Mouse (Mus musculus): ENCODE measurements around the gene Noxred1. TPM values are rescaled to one million over a fixed set of nuclear protein-coding genes. Genes with fewer than 3 reads are reported as not detected.

Gene Noxred1
- 0.52 TPM for polyA plus RNA-seq (2015; fragmentation: Illumina TruSeq; extraction: RNeasy Lipid Tissue Mini Kit (QIAGEN cat#74804); ENCODE audit: insufficient read depth, low read depth, low replicate concordance)

DNA sequence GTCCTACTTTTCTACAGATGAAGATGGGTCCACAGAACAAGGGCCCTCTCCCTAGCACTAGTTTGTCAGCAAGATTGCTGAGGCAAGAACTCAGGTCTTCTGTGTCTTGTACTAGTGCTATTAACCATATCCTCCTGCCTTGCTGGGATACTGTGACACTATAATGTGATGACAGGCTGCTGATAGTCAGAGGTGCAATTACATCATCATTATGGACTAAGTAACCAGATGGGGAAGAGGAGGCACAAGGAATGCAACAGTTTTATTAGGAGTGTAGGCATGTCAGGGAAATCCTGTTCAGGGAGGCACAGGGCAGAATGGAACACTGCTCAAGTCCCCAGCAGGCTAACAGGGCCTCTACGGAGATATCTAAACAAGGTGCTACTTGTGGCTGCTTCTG is at the start of gene Noxred1:
TSS of gene Noxred1 (minus strand) at position 101 of the 400 bp plus-strand sequence.

DNA sequence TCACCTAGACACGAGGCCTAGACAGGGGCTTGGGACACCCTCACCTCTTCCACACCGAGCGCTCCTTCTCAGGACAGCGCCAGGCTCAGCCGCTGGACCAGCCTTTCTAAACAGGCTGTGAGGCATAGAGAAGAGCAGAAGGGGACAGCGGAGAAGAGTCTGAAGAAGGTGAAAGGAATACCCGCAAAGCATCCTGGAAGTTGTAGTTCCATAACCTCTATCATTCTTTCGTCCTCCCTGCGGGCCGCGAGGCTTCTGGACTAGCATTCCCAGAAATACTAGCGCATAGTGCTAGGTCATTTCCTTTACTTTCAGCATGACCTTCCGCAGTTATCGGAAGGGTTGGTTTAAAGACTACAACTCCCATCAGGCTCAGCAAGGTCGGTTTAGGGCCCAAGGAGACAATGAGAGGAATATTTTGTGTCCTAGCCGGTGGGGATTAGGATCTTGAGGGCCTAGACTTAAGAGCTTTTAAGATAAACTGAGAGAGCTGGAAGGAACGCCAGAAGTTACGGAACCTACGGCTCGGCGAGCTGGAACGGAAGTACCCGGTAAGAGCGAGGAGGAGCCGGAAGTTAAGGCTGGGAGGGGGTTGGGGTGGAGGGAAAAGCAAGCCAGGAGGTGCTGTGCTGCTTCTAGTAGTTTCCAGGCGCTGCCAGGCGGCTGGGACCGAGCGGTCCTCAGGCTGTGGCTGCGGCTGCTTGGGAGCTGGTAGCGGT is 27.7 kb upstream of the Noxred1 start, which contains the start of the genes Vipas39 and Ahsa1:
TSS of gene Vipas39 (minus strand) at position 149 of the 719 bp plus-strand sequence.
TSS of gene Ahsa1 (plus strand) at position 372 of the 719 bp plus-strand sequence.

DNA sequence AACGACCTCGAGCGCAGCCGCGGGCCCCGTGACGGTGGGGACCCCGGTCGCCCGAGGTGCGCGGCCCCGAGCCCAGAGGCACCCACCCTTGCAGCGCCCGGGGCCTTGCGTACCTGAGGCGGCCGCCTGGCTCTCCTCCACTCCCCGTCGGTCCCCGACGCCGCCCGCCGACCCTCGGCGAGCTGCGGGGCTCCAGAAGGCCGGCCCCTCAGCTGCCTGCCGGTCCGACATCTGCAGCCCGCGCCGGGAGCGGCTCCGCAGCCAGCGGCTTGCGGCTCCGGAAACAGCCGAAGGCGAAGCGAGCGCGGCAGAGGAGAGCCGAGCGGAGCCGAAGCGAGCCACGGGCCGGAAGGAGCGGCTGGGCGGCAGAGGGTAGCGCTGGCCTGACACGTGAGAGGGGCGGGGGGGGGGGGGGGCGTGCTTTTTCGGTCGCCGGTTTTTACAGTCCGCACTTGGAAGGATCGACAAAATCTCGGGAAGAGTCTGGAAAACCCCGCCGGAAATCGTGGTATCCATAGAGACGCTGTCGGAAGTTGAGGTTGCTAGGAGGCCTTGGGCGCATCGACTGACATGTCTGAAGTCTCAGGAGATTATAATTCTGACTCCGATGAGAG is 38.5 kb downstream of the Noxred1 start, which contains the start of gene Tmed8:
TSS of gene Tmed8 (minus strand) at position 482 of the 614 bp plus-strand sequence.

DNA sequence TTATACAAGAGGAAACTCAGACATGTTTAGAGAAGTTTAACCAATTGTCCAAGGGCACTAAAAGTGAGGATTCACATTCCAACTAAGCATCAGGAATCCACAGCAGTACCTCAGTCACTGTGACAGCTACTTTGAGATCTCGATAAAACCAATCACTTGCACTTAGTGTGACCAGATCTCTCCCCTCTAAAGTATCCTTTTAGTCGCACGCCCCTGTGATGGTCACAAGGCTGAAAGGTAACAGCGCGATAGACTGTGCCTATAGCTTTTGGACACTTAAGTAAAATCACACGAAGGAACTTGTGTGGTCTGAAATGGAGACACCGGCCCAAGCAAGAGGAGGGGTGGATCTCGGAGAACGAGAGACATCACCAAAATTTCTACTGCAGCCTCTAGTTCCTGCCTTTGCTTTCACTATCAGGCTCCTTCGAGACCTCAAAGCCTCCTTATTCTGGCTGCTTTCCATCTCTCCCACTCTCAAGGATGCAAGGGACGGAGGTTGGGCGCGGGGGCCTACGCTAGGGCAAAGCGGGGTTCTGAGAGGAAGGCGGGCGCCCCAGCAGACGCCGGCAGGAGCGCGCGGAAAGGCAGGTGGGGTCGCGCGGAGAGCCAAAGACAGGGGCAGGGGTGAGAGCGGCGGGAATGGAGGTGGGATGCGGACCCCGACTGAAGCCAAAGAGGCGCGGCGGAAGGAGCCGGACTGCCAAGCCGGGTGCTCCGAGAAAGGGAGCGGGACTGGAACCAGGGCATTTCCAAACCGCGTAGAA is 39.1 kb downstream of the Noxred1 start, which contains the start of gene Samd15:
TSS of gene Samd15 (plus strand) at position 518 of the 767 bp plus-strand sequence.

Other genes starting within 250 kb of the Noxred1 start
- gene Zdhhc22, start 248.3 kb downstream of the Noxred1 start, polyA plus RNA-seq (2015; fragmentation: Illumina TruSeq; extraction: RNeasy Lipid Tissue Mini Kit (QIAGEN cat#74804); ENCODE audit: insufficient read depth, low read depth, low replicate concordance), result 0.46 TPM
- 0.52 TPM for gene Tmem63c, start 217.4 kb downstream of the Noxred1 start, polyA plus RNA-seq (2015; fragmentation: Illumina TruSeq; extraction: RNeasy Lipid Tissue Mini Kit (QIAGEN cat#74804); ENCODE audit: insufficient read depth, low read depth, low replicate concordance)
- 1.0 TPM for gene Ngb, start 136.2 kb downstream of the Noxred1 start, polyA plus RNA-seq (2015; fragmentation: Illumina TruSeq; extraction: RNeasy Lipid Tissue Mini Kit (QIAGEN cat#74804); ENCODE audit: insufficient read depth, low read depth, low replicate concordance)
- gene Gstz1, start 91.6 kb downstream of the Noxred1 start, polyA plus RNA-seq (2015; fragmentation: Illumina TruSeq; extraction: RNeasy Lipid Tissue Mini Kit (QIAGEN cat#74804); ENCODE audit: insufficient read depth, low read depth, low replicate concordance), result 33.7 TPM
- 4.1 TPM for gene Pomt2, start 90.8 kb downstream of the Noxred1 start, polyA plus RNA-seq (2015; fragmentation: Illumina TruSeq; extraction: RNeasy Lipid Tissue Mini Kit (QIAGEN cat#74804); ENCODE audit: insufficient read depth, low read depth, low replicate concordance)
- gene Samd15, start 39.0 kb downstream of the Noxred1 start, polyA plus RNA-seq (2015; fragmentation: Illumina TruSeq; extraction: RNeasy Lipid Tissue Mini Kit (QIAGEN cat#74804); ENCODE audit: insufficient read depth, low read depth, low replicate concordance), result not detected
- 3.2 TPM for gene Tmed8, start 38.3 kb downstream of the Noxred1 start, polyA plus RNA-seq (2015; fragmentation: Illumina TruSeq; extraction: RNeasy Lipid Tissue Mini Kit (QIAGEN cat#74804); ENCODE audit: insufficient read depth, low read depth, low replicate concordance)
- 8.2 TPM for gene Vipas39, start 27.5 kb upstream of the Noxred1 start, polyA plus RNA-seq (2015; fragmentation: Illumina TruSeq; extraction: RNeasy Lipid Tissue Mini Kit (QIAGEN cat#74804); ENCODE audit: insufficient read depth, low read depth, low replicate concordance)
- 24.8 TPM for gene Ahsa1, start 27.7 kb upstream of the Noxred1 start, polyA plus RNA-seq (2015; fragmentation: Illumina TruSeq; extraction: RNeasy Lipid Tissue Mini Kit (QIAGEN cat#74804); ENCODE audit: insufficient read depth, low read depth, low replicate concordance)
- gene Ism2, start 61.0 kb upstream of the Noxred1 start, polyA plus RNA-seq (2015; fragmentation: Illumina TruSeq; extraction: RNeasy Lipid Tissue Mini Kit (QIAGEN cat#74804); ENCODE audit: insufficient read depth, low read depth, low replicate concordance), result not detected
- 14.4 TPM for gene Sptlc2, start 149.6 kb upstream of the Noxred1 start, polyA plus RNA-seq (2015; fragmentation: Illumina TruSeq; extraction: RNeasy Lipid Tissue Mini Kit (QIAGEN cat#74804); ENCODE audit: insufficient read depth, low read depth, low replicate concordance)
- 19.3 TPM for gene Slirp, start 205.2 kb upstream of the Noxred1 start, polyA plus RNA-seq (2015; fragmentation: Illumina TruSeq; extraction: RNeasy Lipid Tissue Mini Kit (QIAGEN cat#74804); ENCODE audit: insufficient read depth, low read depth, low replicate concordance)
- gene Alkbh1, start 205.3 kb upstream of the Noxred1 start, polyA plus RNA-seq (2015; fragmentation: Illumina TruSeq; extraction: RNeasy Lipid Tissue Mini Kit (QIAGEN cat#74804); ENCODE audit: insufficient read depth, low read depth, low replicate concordance), result 5.8 TPM
- 11.0 TPM for gene Snw1, start 233.5 kb upstream of the Noxred1 start, polyA plus RNA-seq (2015; fragmentation: Illumina TruSeq; extraction: RNeasy Lipid Tissue Mini Kit (QIAGEN cat#74804); ENCODE audit: insufficient read depth, low read depth, low replicate concordance)

All from pancreas, adult 10 weeks (tissue).